17 mouse cellular contexts compared by ENCODE assay signal in genomic region chr15:101187907-101188306, GRCm38 (mm10). TPM values are rescaled to one million over a fixed set of nuclear protein-coding genes. Genes with fewer than 3 reads are reported as not detected.
A peak's percentile ranks its signal among the peaks of the same experiment; 100 is the strongest.
DNase-seq lines count a peak whose midpoint lies in the region; ATAC-seq and TF ChIP-seq lines count a peak whose summit lies in the region.
"Had no signal": no experiment of that assay in that cellular context is flagged by ENCODE, and none has a peak within 500 bp of the region (broad histone marks: within the 10 kb centered on the region; RNA-seq: fewer than 3 reads in every experiment).

No protein-coding gene starts in this region.

- no peak for ATAC-seq in hindbrain, postnatal 0 days
- ATAC-seq in hindbrain, embryonic 12.5 days (ENCODE audit: low FRiP score), result no peak
- no peak for ATAC-seq in lung, embryonic 14.5 days (ENCODE audit: insufficient read depth)
- peak; percentile 39; the same call in 1 of the 2 replicates for ATAC-seq in neutrophil, adult 5-6 weeks (ENCODE audit: extremely low read depth, insufficient number of reproducible peaks, low FRiP score, poor library complexity, severe bottlenecking)
- no peak for ATAC-seq in frontal cortex, adult (ENCODE audit: low TSS enrichment)
- ATAC-seq: CD4-positive, CD25-positive, alpha-beta regulatory T cell, adult 4 months had no signal

- 82% methylated on average over 5 of the region's 5 CpGs for WGBS in hindbrain, postnatal 0 days
- 92% methylated on average over 5 of the region's 5 CpGs for WGBS in hindbrain, embryonic 12.5 days
- WGBS in lung, embryonic 14.5 days, result 62% methylated on average over 5 of the region's 5 CpGs

- H3K9me3 ChIP-seq in hindbrain, postnatal 0 days (ENCODE audit: low read length), result no peaks in the 10 kb centered on the region
- H3K9me3 ChIP-seq in hindbrain, embryonic 12.5 days (replicated peaks), result no peaks in the 10 kb centered on the region
- no peaks in the 10 kb centered on the region for H3K9me3 ChIP-seq in lung, embryonic 14.5 days (ENCODE audit: low read depth, low read length)
- H3K9me3 ChIP-seq: heart, embryonic 15.5 days; hindbrain, embryonic 15.5 days; stomach, embryonic 15.5 days had no signal

- DNase-seq in hindbrain, postnatal 0 days (ENCODE audit: low spot score), result no peak
- DNase-seq in lung, embryonic 14.5 days, result peak; percentile 30
- DNase-seq in lung, postnatal 36 days, result no peak
- peak; percentile 44 for DNase-seq in R1 (ENCODE audit: low read depth, low spot score)
- no peak for DNase-seq in cerebellum, postnatal 14 days
- DNase-seq: cerebellum, adult 11-12 months; liver, embryonic 13.5 days; right cerebral cortex, postnatal 25 days; thymus, postnatal 4 days had no signal

- H3K27ac ChIP-seq in hindbrain, postnatal 0 days, result no peak overlapping the region
- H3K27ac ChIP-seq in hindbrain, embryonic 12.5 days, result no peak overlapping the region
- no peak overlapping the region for H3K27ac ChIP-seq in lung, embryonic 14.5 days (ENCODE audit: low read depth)
- H3K27ac ChIP-seq: heart, embryonic 15.5 days; hindbrain, embryonic 15.5 days; liver, embryonic 13.5 days; stomach, embryonic 15.5 days had no signal

- no peak overlapping the region for H3K4me2 ChIP-seq in hindbrain, postnatal 0 days (ENCODE audit: low read depth, low read length)
- no peak overlapping the region for H3K4me2 ChIP-seq in hindbrain, embryonic 12.5 days (replicated peaks)
- H3K4me2 ChIP-seq in lung, embryonic 14.5 days, result no peak overlapping the region
- H3K4me2 ChIP-seq: heart, embryonic 15.5 days; hindbrain, embryonic 15.5 days; liver, embryonic 13.5 days; stomach, embryonic 15.5 days had no signal

- no peaks in the 10 kb centered on the region for H3K36me3 ChIP-seq in hindbrain, postnatal 0 days (ENCODE audit: insufficient read depth, low read length)
- H3K36me3 ChIP-seq in hindbrain, embryonic 12.5 days, result 0 out of 2 replicates have a peak, but pooled peaks cover 5% of the 10 kb centered on the region
- H3K36me3 ChIP-seq in lung, embryonic 14.5 days (ENCODE audit: insufficient read depth), result no peaks in the 10 kb centered on the region
- H3K36me3 ChIP-seq: stomach, embryonic 15.5 days had no signal

- H3K4me1 ChIP-seq in hindbrain, postnatal 0 days (ENCODE audit: insufficient read depth, low read length), result 0 out of 2 replicates have a peak, but pooled peaks cover 10% of the 10 kb centered on the region
- H3K4me1 ChIP-seq in hindbrain, embryonic 12.5 days, result peaks cover 42% of the 10 kb centered on the region
- H3K4me1 ChIP-seq in lung, embryonic 14.5 days (ENCODE audit: insufficient read depth), result 0 out of 2 replicates have a peak, but pooled peaks cover 7% of the 10 kb centered on the region

- H3K27me3 ChIP-seq in hindbrain, postnatal 0 days (ENCODE audit: insufficient read depth, low read length), result no peaks in the 10 kb centered on the region
- H3K27me3 ChIP-seq in hindbrain, embryonic 12.5 days, result no peaks in the 10 kb centered on the region
- H3K27me3 ChIP-seq in lung, embryonic 14.5 days (ENCODE audit: insufficient read depth, low read length), result no peaks in the 10 kb centered on the region
- H3K27me3 ChIP-seq: heart, embryonic 15.5 days; hindbrain, embryonic 15.5 days; liver, embryonic 13.5 days; stomach, embryonic 15.5 days had no signal

- TF ChIP-seq CTCF in hindbrain, postnatal 0 days (IDR thresholded peaks at IDR 0.05; ENCODE audit: low read depth), result peak; percentile 46
- TF ChIP-seq CTCF in lung, embryonic 14.5 days (IDR thresholded peaks at IDR 0.05; ENCODE audit: low read depth), result peak; percentile 39

- no peak overlapping the region for H3K4me3 ChIP-seq in hindbrain, postnatal 0 days (ENCODE audit: low read length)
- no peak overlapping the region for H3K4me3 ChIP-seq in hindbrain, embryonic 12.5 days
- no peak overlapping the region for H3K4me3 ChIP-seq in lung, embryonic 14.5 days (ENCODE audit: low read depth, low read length)
- H3K4me3 ChIP-seq: erythroblast, embryonic 14.5 days; heart, embryonic 15.5 days; hindbrain, embryonic 15.5 days; liver, embryonic 13.5 days; stomach, embryonic 15.5 days had no signal

- no peak overlapping the region for H3K9ac ChIP-seq in hindbrain, postnatal 0 days (replicated peaks; ENCODE audit: low read length)
- H3K9ac ChIP-seq in hindbrain, embryonic 12.5 days, result no peak overlapping the region
- H3K9ac ChIP-seq in lung, embryonic 14.5 days, result no peak overlapping the region
- H3K9ac ChIP-seq: heart, embryonic 15.5 days; hindbrain, embryonic 15.5 days; liver, embryonic 13.5 days; stomach, embryonic 15.5 days had no signal

RNA-seq across cellular contexts. Expression of gene Acvr1b, which starts 14.0 kb away (rescaled TPM):
- total RNA-seq in hindbrain, postnatal 0 days (2014; rRNA removed), result 74.5 and 86.2 TPM in 2 replicates
- polyA plus RNA-seq in hindbrain, postnatal 0 days (2015; fragmentation: Nextera tagmentation; extraction: Ambion mirVana), result 14.0 and 14.6 TPM in 2 replicates
- polyA plus RNA-seq in hindbrain, embryonic 12.5 days (2016; fragmentation: Nextera tagmentation; extraction: Ambion mirVana), result 12.2 and 15.5 TPM in 2 replicates
- polyA plus RNA-seq in lung, embryonic 14.5 days (2014; fragmentation: Nextera tagmentation; extraction: Ambion mirVana), result 6.3 and 6.4 TPM in 2 replicates
- total RNA-seq in neutrophil, adult 5-6 weeks (2017), result 22.0 and 23.1 TPM in 2 replicates

RNA-seq across cellular contexts. Expression of gene Grasp, which starts 36.1 kb away (rescaled TPM):
- total RNA-seq in hindbrain, postnatal 0 days (2014; rRNA removed), result 6.7 and 8.7 TPM in 2 replicates
- 1.5 and 1.6 TPM in 2 replicates for polyA plus RNA-seq in hindbrain, postnatal 0 days (2015; fragmentation: Nextera tagmentation; extraction: Ambion mirVana)
- 4.8 and 8.2 TPM in 2 replicates for polyA plus RNA-seq in hindbrain, embryonic 12.5 days (2016; fragmentation: Nextera tagmentation; extraction: Ambion mirVana)
- polyA plus RNA-seq in lung, embryonic 14.5 days (2014; fragmentation: Nextera tagmentation; extraction: Ambion mirVana), result 7.8 and 10.4 TPM in 2 replicates
- 0.81 and 0.98 TPM in 2 replicates for total RNA-seq in neutrophil, adult 5-6 weeks (2017)

RNA-seq across cellular contexts. Expression of gene Acvrl1, which starts 59.6 kb away (rescaled TPM):
- 16.8 and 21.6 TPM in 2 replicates for total RNA-seq in hindbrain, postnatal 0 days (2014; rRNA removed)
- 7.0 and 7.3 TPM in 2 replicates for polyA plus RNA-seq in hindbrain, postnatal 0 days (2015; fragmentation: Nextera tagmentation; extraction: Ambion mirVana)
- polyA plus RNA-seq in hindbrain, embryonic 12.5 days (2016; fragmentation: Nextera tagmentation; extraction: Ambion mirVana), result 11.6 TPM in 2 replicates
- polyA plus RNA-seq in lung, embryonic 14.5 days (2014; fragmentation: Nextera tagmentation; extraction: Ambion mirVana), result 34.4 and 39.0 TPM in 2 replicates
- total RNA-seq in neutrophil, adult 5-6 weeks (2017), result 2.7 and 6.1 TPM in 2 replicates
- polyA plus RNA-seq: erythroblast, embryonic 14.5 days had no signal

Comparison
In these comparisons a context has a peak if more than half of its experiments do, and no peak if none do; other contexts are left out.
1. DNase-seq: peak in lung, embryonic 14.5 days (single experiment) and R1 (single experiment); none in hindbrain, postnatal 0 days (single experiment), lung, postnatal 36 days (single experiment) and cerebellum, postnatal 14 days (0 of 2).